Mouse (Mus musculus) midbrain, embryonic 16.5 days (tissue): ENCODE measurements around the gene Lrp6. TPM values are rescaled to one million over a fixed set of nuclear protein-coding genes. Genes with fewer than 3 reads are reported as not detected.

Experiments used
- ATAC-seq: fragments of 200-750 bp; cut with Nextera tagmentation; 2 replicates; pipeline ENCODE4 v1.8.0; 2017; ENCODE audit warnings: moderate TSS enrichment
- H3K27ac ChIP-seq: fragments of 300-500 bp; sonication (generic); 2 replicates; pipeline ENCODE4 v1.5.1; 2014; ENCODE audit warnings: mild to moderate bottlenecking, low read length, mixed read lengths
- H3K27me3 ChIP-seq: fragments of 300-500 bp; sonication (generic); 2 replicates; pipeline ENCODE4 v1.6.1; 2014; ENCODE audit warnings: low read depth, low read length, mixed read lengths; ENCODE audit not compliant: control insufficient read depth, insufficient read depth
- H3K36me3 ChIP-seq: fragments of 300-500 bp; sonication (generic); 2 replicates; pipeline ENCODE4 v1.6.1; 2014; ENCODE audit warnings: mild to moderate bottlenecking, low read length, moderate library complexity, mixed read lengths; ENCODE audit not compliant: control insufficient read depth, insufficient read depth
- H3K4me1 ChIP-seq: fragments of 300-500 bp; sonication (generic); 2 replicates; pipeline ENCODE4 v1.6.1; 2014; ENCODE audit warnings: mild to moderate bottlenecking, low read length, mixed read lengths; ENCODE audit not compliant: control insufficient read depth, insufficient read depth
- H3K4me2 ChIP-seq: fragments of 300-500 bp; sonication (generic); 2 replicates; pipeline ENCODE4 v1.6.1; 2014; ENCODE audit warnings: mild to moderate bottlenecking, low read length, mixed read lengths
- H3K4me3 ChIP-seq: fragments of 300-500 bp; sonication (generic); 2 replicates; pipeline ENCODE4 v1.5.1; 2014; ENCODE audit warnings: low read depth, mild to moderate bottlenecking, low read length, moderate library complexity, mixed read lengths
- H3K9ac ChIP-seq: fragments of 300-500 bp; sonication (generic); 2 replicates; pipeline ENCODE4 v1.6.1; 2014; ENCODE audit warnings: low read depth, low read length, mixed read lengths
- H3K9me3 ChIP-seq: fragments of 300-500 bp; sonication (generic); replicated peaks from 2 replicates; pipeline ENCODE4 v1.6.1; 2014; ENCODE audit warnings: mild to moderate bottlenecking, low read length, mixed read lengths; ENCODE audit not compliant: control insufficient read depth, poor library complexity, severe bottlenecking
- WGBS: fragments of 180-500 bp; shearing (Covaris S2); extraction: QIAGEN DNeasy Blood & Tissue Kit; methylation state at CpG from one replicate; pipeline ENCODE4 v1.1.7; 2014; 5-methylcytosine and 5-hydroxymethylcytosine counted together
- polyA plus RNA-seq: library from polyadenylated mRNA; unstranded; fragments of >200 nt; fragmentation: Nextera tagmentation; extraction: Ambion mirVana; gene quantifications from 2 replicates; pipeline ENCODE4 v1.2.1, GENCODE M21; 2015

The Lrp6 gene
- polyA plus RNA-seq, 1 experiment from 2014 or later = 14.4 TPM

GRCm38 (mm10) chr6:134558546-134559129 is 8.1 kb downstream of the Lrp6 start:
- Histone ChIP-seq H3K4me1 (peaks cover 25% of the 10 kb centered on the region), H3K4me2 (no peak overlapping the region), H3K9ac (no peak overlapping the region), H3K27ac (no peak overlapping the region), H3K27me3 (no peaks in the 10 kb centered on the region), H3K4me3 (no peak overlapping the region), H3K9me3 (no peaks in the 10 kb centered on the region), H3K36me3 (no peaks in the 10 kb centered on the region)
- ATAC-seq = 0 out of 2 replicates have a peak, but pooled peaks have one; percentile 59
- WGBS = 41% methylated on average over 8 of the region's 8 CpGs

DNA sequence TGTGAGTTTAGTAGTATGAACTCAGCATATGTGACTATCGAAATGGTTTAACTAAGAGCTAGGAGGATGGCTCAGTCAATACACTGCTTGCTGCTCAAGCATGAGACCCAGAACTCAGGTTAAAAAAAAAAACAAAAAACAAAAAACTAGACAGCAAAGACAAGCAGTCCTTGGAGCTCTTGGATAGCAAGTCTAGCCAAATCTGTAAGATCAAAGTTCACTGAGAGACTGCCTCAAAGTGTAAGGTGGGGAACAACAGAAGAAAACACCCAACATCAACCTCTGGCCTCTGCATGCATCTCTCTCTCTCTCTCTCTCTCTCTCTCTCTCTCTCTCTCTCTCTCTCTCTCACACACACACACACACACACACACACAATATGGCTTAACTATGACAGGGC is 9.7 kb downstream of the Lrp6 start:
- no peak overlapping the region for H3K9ac ChIP-seq
- no peak for ATAC-seq
- WGBS = 91% methylated on average over 1 of the region's 1 CpGs
- H3K4me1 ChIP-seq = peaks cover 25% of the 10 kb centered on the region
- H3K36me3 ChIP-seq = no peaks in the 10 kb centered on the region
- no peak overlapping the region for H3K4me3 ChIP-seq
- no peaks in the 10 kb centered on the region for H3K27me3 ChIP-seq
- no peak overlapping the region for H3K4me2 ChIP-seq
- no peaks in the 10 kb centered on the region for H3K9me3 ChIP-seq
- H3K27ac ChIP-seq = no peak overlapping the region

DNA sequence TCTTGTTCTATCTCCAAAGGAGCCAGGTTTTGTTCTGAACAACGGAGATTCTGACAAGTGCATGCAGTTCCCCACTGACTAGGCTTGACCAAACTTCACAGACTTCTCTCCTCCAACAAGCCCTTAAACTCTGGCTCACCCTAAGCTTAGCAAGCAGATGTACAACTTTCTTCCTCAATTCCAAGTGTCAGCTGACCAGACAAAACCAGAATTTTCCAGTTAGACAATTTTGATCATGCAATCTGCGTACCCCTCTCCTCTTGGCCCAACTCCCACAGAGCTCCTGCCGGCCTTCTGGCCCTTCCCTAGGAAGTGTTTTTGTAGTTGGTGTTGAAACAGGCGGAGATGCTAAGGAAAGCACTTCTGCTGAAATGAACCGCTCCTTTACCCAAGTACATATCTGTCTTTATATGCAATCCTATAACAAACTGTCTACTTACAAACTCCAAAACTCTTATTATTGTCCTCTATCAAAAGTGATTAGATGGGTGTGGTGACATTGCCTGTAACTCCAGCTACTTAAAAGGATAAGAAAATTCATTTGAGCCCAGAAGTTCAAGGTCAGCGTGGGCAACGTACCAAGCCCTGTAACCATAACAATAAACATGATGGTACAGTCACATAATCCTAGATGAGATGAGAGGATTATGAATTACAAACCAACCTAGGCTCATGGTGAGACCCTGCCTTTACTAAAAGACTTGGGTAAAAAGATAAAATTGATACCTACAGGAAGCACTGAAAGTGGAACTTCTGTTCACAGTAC is 10.4 kb downstream of the Lrp6 start:
- Histone ChIP-seq H3K36me3 (no peaks in the 10 kb centered on the region), H3K9me3 (no peaks in the 10 kb centered on the region), H3K27ac (no peak overlapping the region), H3K9ac (no peak overlapping the region), H3K4me1 (peaks cover 25% of the 10 kb centered on the region), H3K4me2 (no peak overlapping the region), H3K27me3 (no peaks in the 10 kb centered on the region), H3K4me3 (no peak overlapping the region)
- no peak for ATAC-seq
- WGBS = 73% methylated on average over 7 of the region's 7 CpGs

GRCm38 (mm10) chr6:134555178-134555577 is 11.6 kb downstream of the Lrp6 start:
- peaks cover 25% of the 10 kb centered on the region for H3K4me1 ChIP-seq
- H3K36me3 ChIP-seq = no peaks in the 10 kb centered on the region
- no peak overlapping the region for H3K4me2 ChIP-seq
- H3K4me3 ChIP-seq = no peak overlapping the region
- 76% methylated on average over 3 of the region's 3 CpGs for WGBS
- ATAC-seq = no peak
- H3K27ac ChIP-seq = no peak overlapping the region
- no peaks in the 10 kb centered on the region for H3K27me3 ChIP-seq
- H3K9me3 ChIP-seq = no peaks in the 10 kb centered on the region
- H3K9ac ChIP-seq = no peak overlapping the region

DNA sequence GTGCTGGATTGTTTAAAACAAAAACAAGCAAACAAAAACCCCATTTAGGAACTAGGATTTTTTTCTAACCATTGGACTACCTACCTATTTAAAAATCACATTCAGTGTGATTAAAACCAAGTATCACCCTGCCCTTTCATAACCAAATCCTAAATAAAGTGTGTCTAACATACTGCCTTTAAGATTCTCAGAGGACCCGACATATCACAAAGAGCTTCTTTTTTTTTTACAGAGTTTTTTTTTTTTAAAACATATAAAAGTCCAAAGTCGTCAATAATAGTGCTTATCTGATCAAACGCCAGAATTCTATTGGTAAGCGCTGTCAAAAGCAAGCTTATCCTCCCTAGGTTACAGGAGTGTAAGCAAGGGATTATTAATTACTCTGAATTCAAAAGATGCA is 12.5 kb downstream of the Lrp6 start:
- no peak for ATAC-seq

GRCm38 (mm10) chr6:134551007-134551406 is 15.8 kb downstream of the Lrp6 start:
- no peak for ATAC-seq
- H3K36me3 ChIP-seq = no peaks in the 10 kb centered on the region
- no peak overlapping the region for H3K27ac ChIP-seq
- H3K9ac ChIP-seq = no peak overlapping the region
- peaks cover 9% of the 10 kb centered on the region for H3K4me1 ChIP-seq
- no peaks in the 10 kb centered on the region for H3K27me3 ChIP-seq
- H3K4me3 ChIP-seq = no peak overlapping the region
- H3K9me3 ChIP-seq = no peaks in the 10 kb centered on the region
- WGBS = 58% methylated on average over 1 of the region's 1 CpGs
- no peak overlapping the region for H3K4me2 ChIP-seq

More for the DNA sequence above, 12.5 kb downstream of the Lrp6 start:
- WGBS = 60% methylated on average over 4 of the region's 4 CpGs
- peaks cover 21% of the 10 kb centered on the region for H3K4me1 ChIP-seq
- no peak overlapping the region for H3K4me3 ChIP-seq
- no peak overlapping the region for H3K9ac ChIP-seq
- no peak overlapping the region for H3K27ac ChIP-seq
- no peaks in the 10 kb centered on the region for H3K36me3 ChIP-seq
- no peaks in the 10 kb centered on the region for H3K27me3 ChIP-seq
- H3K4me2 ChIP-seq = no peak overlapping the region
- no peaks in the 10 kb centered on the region for H3K9me3 ChIP-seq

DNA sequence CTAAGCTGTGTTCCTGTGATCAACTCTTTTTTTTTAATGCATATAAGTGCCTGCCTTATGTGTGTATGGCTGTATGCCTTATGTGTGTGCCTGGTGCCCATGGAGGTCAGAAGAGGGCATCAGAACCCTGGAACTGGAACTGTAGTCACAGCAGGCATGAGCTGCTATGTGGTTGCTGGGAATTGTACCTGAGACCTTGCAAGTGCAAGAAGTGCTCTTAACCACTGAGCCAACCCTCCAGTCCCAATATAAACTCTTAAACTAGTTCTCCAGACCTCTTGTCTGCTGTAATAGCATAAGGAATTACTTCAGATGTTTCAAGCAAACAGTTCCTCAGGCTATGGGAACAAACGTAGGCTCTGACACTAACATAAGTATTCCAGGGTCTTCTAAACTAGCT is 16.4 kb downstream of the Lrp6 start:
- Histone ChIP-seq H3K4me2 (no peak overlapping the region), H3K4me1 (peaks cover 6% of the 10 kb centered on the region; the same call in 1 of the 2 replicates), H3K4me3 (no peak overlapping the region), H3K27ac (no peak overlapping the region), H3K9me3 (no peaks in the 10 kb centered on the region), H3K36me3 (no peaks in the 10 kb centered on the region), H3K9ac (no peak overlapping the region), H3K27me3 (no peaks in the 10 kb centered on the region)
- ATAC-seq = no peak
- 89% methylated on average over 1 of the region's 1 CpGs for WGBS

GRCm38 (mm10) chr6:134544843-134545242 is 21.9 kb downstream of the Lrp6 start:
- H3K36me3 ChIP-seq = no peaks in the 10 kb centered on the region
- no peaks in the 10 kb centered on the region for H3K27me3 ChIP-seq
- H3K4me2 ChIP-seq = no peak overlapping the region
- no peak for ATAC-seq
- no peak overlapping the region for H3K27ac ChIP-seq
- 88% methylated on average over 3 of the region's 3 CpGs for WGBS
- H3K4me1 ChIP-seq = peaks cover 5% of the 10 kb centered on the region
- no peak overlapping the region for H3K4me3 ChIP-seq
- no peaks in the 10 kb centered on the region for H3K9me3 ChIP-seq
- no peak overlapping the region for H3K9ac ChIP-seq

- H3K4me2 ChIP-seq = no peak overlapping the region
- no peaks in the 10 kb centered on the region for H3K36me3 ChIP-seq
- H3K4me1 ChIP-seq = peaks cover 5% of the 10 kb centered on the region
- no peak for ATAC-seq
- 69% methylated on average over 2 of the region's 2 CpGs for WGBS
- no peak overlapping the region for H3K27ac ChIP-seq
- H3K4me3 ChIP-seq = no peak overlapping the region
- H3K27me3 ChIP-seq = no peaks in the 10 kb centered on the region
- H3K9ac ChIP-seq = no peak overlapping the region
- H3K9me3 ChIP-seq = no peaks in the 10 kb centered on the region
These were observed 22.7 kb downstream of the Lrp6 start for GRCm38 (mm10) chr6:134544093-134544492.
